Comparison of ENCODE assay signal across 26 mouse cellular contexts in genomic region chr10:67693586-67693985, GRCm38 (mm10).
DNase-seq lines count a peak whose midpoint lies in the region; ATAC-seq and TF ChIP-seq lines count a peak whose summit lies in the region.
"Had no signal": no experiment of that assay in that cellular context is flagged by ENCODE, and none has a peak within 500 bp of the region (broad histone marks: within the 10 kb centered on the region; RNA-seq: fewer than 3 reads in every experiment).

No protein-coding gene starts in this region.

- no peak overlapping the region for H3K4me3 ChIP-seq in liver, postnatal 0 days (ENCODE audit: low read depth, low read length)
- no peak overlapping the region for H3K4me3 ChIP-seq in liver, embryonic 11.5 days (ENCODE audit: low read depth, low read length)
- H3K4me3 ChIP-seq: embryonic facial prominence, embryonic 12.5 days; erythroblast, embryonic 14.5 days; forebrain, embryonic 13.5 days; gastrocnemius, adult 2 months; heart, adult 2 months; hindbrain, embryonic 13.5 days; left cerebral cortex, adult 2 months; neural tube, embryonic 12.5 days had no signal

- H3K4me1 ChIP-seq in liver, postnatal 0 days (ENCODE audit: insufficient read depth): peaks cover 22% of the 10 kb centered on the region
- H3K4me1 ChIP-seq in liver, embryonic 11.5 days (replicated peaks; ENCODE audit: control insufficient read depth, insufficient read depth, low read length): peaks cover 11% of the 10 kb centered on the region
- H3K4me1 ChIP-seq: embryonic facial prominence, embryonic 12.5 days; forebrain, embryonic 13.5 days; hindbrain, embryonic 13.5 days; neural tube, embryonic 12.5 days had no signal

- no peaks in the 10 kb centered on the region for H3K9me3 ChIP-seq in liver, postnatal 0 days (ENCODE audit: low read length)
- no peaks in the 10 kb centered on the region for H3K9me3 ChIP-seq in liver, embryonic 11.5 days (ENCODE audit: control insufficient read depth, low read length)
- H3K9me3 ChIP-seq: embryonic facial prominence, embryonic 12.5 days; forebrain, embryonic 13.5 days; hindbrain, embryonic 13.5 days; neural tube, embryonic 12.5 days had no signal

- H3K9ac ChIP-seq in liver, postnatal 0 days (replicated peaks): no peak overlapping the region
- H3K9ac ChIP-seq in liver, embryonic 11.5 days (ENCODE audit: low read depth, low read length): no peak overlapping the region
- H3K9ac ChIP-seq: embryonic facial prominence, embryonic 12.5 days; forebrain, embryonic 13.5 days; hindbrain, embryonic 13.5 days; neural tube, embryonic 12.5 days had no signal

- no peaks in the 10 kb centered on the region for H3K36me3 ChIP-seq in liver, postnatal 0 days (replicated peaks; ENCODE audit: insufficient read depth, low read length)
- no peaks in the 10 kb centered on the region for H3K36me3 ChIP-seq in liver, embryonic 11.5 days (ENCODE audit: control insufficient read depth, insufficient read depth, low read length)
- H3K36me3 ChIP-seq: embryonic facial prominence, embryonic 12.5 days; hindbrain, embryonic 13.5 days; neural tube, embryonic 12.5 days had no signal

- peak overlapping the region; percentile 34; the same call in 1 of the 2 replicates for H3K27ac ChIP-seq in liver, postnatal 0 days (ENCODE audit: low read depth)
- H3K27ac ChIP-seq in liver, embryonic 11.5 days (ENCODE audit: low read depth, low read length): no peak overlapping the region
- H3K27ac ChIP-seq: embryonic facial prominence, embryonic 12.5 days; forebrain, embryonic 13.5 days; gastrocnemius, adult 2 months; heart, adult 2 months; hindbrain, embryonic 13.5 days; left cerebral cortex, adult 2 months; neural tube, embryonic 12.5 days had no signal

- ATAC-seq in liver, postnatal 0 days: peak; percentile 12; the same call in 1 of the 2 replicates
- no peak for ATAC-seq in liver, embryonic 11.5 days (replicated peaks; ENCODE audit: low FRiP score)
- ATAC-seq in monocyte, adult 5-6 weeks (replicated peaks; ENCODE audit: insufficient number of reproducible peaks, low FRiP score, low TSS enrichment, poor library complexity, severe bottlenecking): peak; percentile 61; the same call in 1 of the 2 replicates
- ATAC-seq in erythroblast, adult 5-6 weeks (replicated peaks; ENCODE audit: low FRiP score, poor library complexity, severe bottlenecking): no peak
- ATAC-seq: forebrain, embryonic 13.5 days; inflammation-experienced regulatory T-cells, adult 6 months had no signal

- no peak for DNase-seq in liver, postnatal 0 days
- DNase-seq in liver, embryonic 11.5 days (ENCODE audit: low spot score): no peak
- peak; percentile 9 for DNase-seq in MEL-GATA-1-ER (ENCODE audit: extremely low read depth, low read depth)
- peak; percentile 90 for DNase-seq in gonadal fat pad, adult 2 months (ENCODE audit: low read depth)
- no peak for DNase-seq in gastrocnemius, adult 8-10 months (ENCODE audit: low spot score in 2 of 2)
- DNase-seq in retina, postnatal 1 day: no peak
- DNase-seq: adrenal gland, postnatal 25 days; B cell, adult 2 months; cerebellum, adult 11 months; cerebellum, postnatal 10 days; gastrocnemius, adult 2 months; heart, adult 2 months; kidney, adult 18-20 months; kidney, postnatal 4 days; midbrain, embryonic 14.5 days; thymus, adult 18-20 months; thymus, postnatal 4 days had no signal

- WGBS in liver, postnatal 0 days (ENCODE audit: insufficient replicate concordance): 38% methylated on average over 4 of the region's 4 CpGs
- WGBS in liver, embryonic 11.5 days: 62% methylated on average over 4 of the region's 4 CpGs

- H3K4me2 ChIP-seq in liver, postnatal 0 days (ENCODE audit: low read depth, low read length): no peak overlapping the region
- H3K4me2 ChIP-seq in liver, embryonic 11.5 days: no peak overlapping the region
- H3K4me2 ChIP-seq: embryonic facial prominence, embryonic 12.5 days; forebrain, embryonic 13.5 days; hindbrain, embryonic 13.5 days; neural tube, embryonic 12.5 days had no signal

- no peak for TF ChIP-seq CTCF in liver, postnatal 0 days (IDR thresholded peaks at IDR 0.05; ENCODE audit: low read depth)

- no peaks in the 10 kb centered on the region for H3K27me3 ChIP-seq in liver, postnatal 0 days (ENCODE audit: insufficient read depth, low read length)
- H3K27me3 ChIP-seq in liver, embryonic 11.5 days (replicated peaks; ENCODE audit: control insufficient read depth, insufficient read depth, low read length): no peaks in the 10 kb centered on the region
- H3K27me3 ChIP-seq: embryonic facial prominence, embryonic 12.5 days; forebrain, embryonic 13.5 days; hindbrain, embryonic 13.5 days; neural tube, embryonic 12.5 days had no signal

- no peak for TF ChIP-seq EP300 in liver, postnatal 0 days (IDR thresholded peaks at IDR 0.05; ENCODE audit: low read depth)

Comparison
In these comparisons a context has a peak if more than half of its experiments do, and no peak if none do; other contexts are left out.
1. ATAC-seq: peak in liver, postnatal 0 days (single experiment) and monocyte, adult 5-6 weeks (single experiment); none in liver, embryonic 11.5 days (single experiment) and erythroblast, adult 5-6 weeks (single experiment).
2. DNase-seq: peak in MEL-GATA-1-ER (single experiment) and gonadal fat pad, adult 2 months (single experiment); none in liver, postnatal 0 days (single experiment), liver, embryonic 11.5 days (single experiment), gastrocnemius, adult 8-10 months (0 of 2) and retina, postnatal 1 day (single experiment).